Mouse (Mus musculus): ENCODE measurements around the gene Btg1. TPM values are rescaled to one million over a fixed set of nuclear protein-coding genes. Genes with fewer than 3 reads are reported as not detected.
A peak's percentile ranks its signal among the peaks of the same experiment; 100 is the strongest.

The Btg1 gene
- polyA plus RNA-seq, 1 experiment from 2014 or later = 49.5 TPM

- no peak for ATAC-seq (ENCODE audit: low FRiP score)
- Histone ChIP-seq H3K4me2 (no peak overlapping the region), H3K4me3 (replicated peaks) (no peak overlapping the region), H3K27ac (no peak overlapping the region), H3K9me3 (no peaks in the 10 kb centered on the region), H3K9ac (no peak overlapping the region), H3K27me3 (no peaks in the 10 kb centered on the region), H3K36me3 (replicated peaks) (no peaks in the 10 kb centered on the region), H3K4me1 (peaks cover 23% of the 10 kb centered on the region)
- 88% methylated on average over 6 of the region's 6 CpGs for WGBS
Observed at GRCm38 (mm10) chr10:96642751-96643150, 25.9 kb downstream of the Btg1 start.

- Histone ChIP-seq H3K4me3 (replicated peaks) (no peak overlapping the region), H3K27ac (peak overlapping the region; percentile 94), H3K9ac (no peak overlapping the region), H3K4me2 (no peak overlapping the region), H3K9me3 (no peaks in the 10 kb centered on the region), H3K36me3 (replicated peaks) (no peaks in the 10 kb centered on the region), H3K27me3 (no peaks in the 10 kb centered on the region), H3K4me1 (peaks cover 24% of the 10 kb centered on the region)
- WGBS = 73% methylated on average over 1 of the region's 1 CpGs
- no peak for ATAC-seq (ENCODE audit: low FRiP score)
Observed at GRCm38 (mm10) chr10:96645183-96645582, 28.4 kb downstream of the Btg1 start.

- H3K4me1 ChIP-seq = peaks cover 24% of the 10 kb centered on the region
- no peaks in the 10 kb centered on the region for H3K36me3 ChIP-seq (replicated peaks)
- H3K4me3 ChIP-seq (replicated peaks) = 0 out of 2 replicates have a peak overlapping the region, but pooled peaks have one; percentile 8
- peak; percentile 95 for ATAC-seq (ENCODE audit: low FRiP score)
- H3K27ac ChIP-seq = peak overlapping the region; percentile 94
- H3K27me3 ChIP-seq = no peaks in the 10 kb centered on the region
- H3K9ac ChIP-seq = no peak overlapping the region; the same call in 1 of the 2 replicates
- no peaks in the 10 kb centered on the region for H3K9me3 ChIP-seq
- WGBS = 9% methylated on average over 13 of the region's 13 CpGs
- peak overlapping the region; percentile 41 for H3K4me2 ChIP-seq
Observed at GRCm38 (mm10) chr10:96646024-96646866, 29.4 kb downstream of the Btg1 start.

GRCm38 (mm10) chr10:96646867-96647462, 30.2 kb downstream of the Btg1 start:
- no peak overlapping the region; the same call in 1 of the 2 replicates for H3K9ac ChIP-seq

GRCm38 (mm10) chr10:96648161-96648561, 31.4 kb downstream of the Btg1 start:
- H3K27ac ChIP-seq = no peak overlapping the region
- H3K27me3 ChIP-seq = no peaks in the 10 kb centered on the region
- WGBS = 69% methylated on average over 3 of the region's 3 CpGs
- H3K4me2 ChIP-seq = no peak overlapping the region
- no peaks in the 10 kb centered on the region for H3K9me3 ChIP-seq
- H3K4me3 ChIP-seq (replicated peaks) = no peak overlapping the region
- no peak overlapping the region for H3K9ac ChIP-seq
- H3K36me3 ChIP-seq (replicated peaks) = no peaks in the 10 kb centered on the region
- peaks cover 24% of the 10 kb centered on the region for H3K4me1 ChIP-seq
- no peak for ATAC-seq (ENCODE audit: low FRiP score)

More at GRCm38 (mm10) chr10:96646867-96647462, 30.2 kb downstream of the Btg1 start:
- H3K27ac ChIP-seq = peak overlapping the region; percentile 94
- no peaks in the 10 kb centered on the region for H3K36me3 ChIP-seq (replicated peaks)
- no peaks in the 10 kb centered on the region for H3K9me3 ChIP-seq
- H3K4me2 ChIP-seq = peak overlapping the region; percentile 41
- no peaks in the 10 kb centered on the region for H3K27me3 ChIP-seq
- peak; percentile 77 for ATAC-seq (ENCODE audit: low FRiP score)
- peaks cover 24% of the 10 kb centered on the region for H3K4me1 ChIP-seq
- 0 out of 2 replicates have a peak overlapping the region, but pooled peaks have one; percentile 8 for H3K4me3 ChIP-seq (replicated peaks)
- WGBS = 28% methylated on average over 5 of the region's 5 CpGs

- Histone ChIP-seq H3K36me3 (replicated peaks) (no peaks in the 10 kb centered on the region), H3K9ac (no peak overlapping the region), H3K27ac (no peak overlapping the region), H3K4me2 (no peak overlapping the region), H3K27me3 (no peaks in the 10 kb centered on the region), H3K4me1 (peaks cover 24% of the 10 kb centered on the region), H3K9me3 (no peaks in the 10 kb centered on the region), H3K4me3 (replicated peaks) (no peak overlapping the region)
- WGBS = 95% methylated on average over 3 of the region's 3 CpGs
- ATAC-seq (ENCODE audit: low FRiP score) = no peak
Observed at GRCm38 (mm10) chr10:96649524-96649923, 32.7 kb downstream of the Btg1 start.

- Histone ChIP-seq H3K27me3 (no peaks in the 10 kb centered on the region), H3K4me3 (replicated peaks) (no peak overlapping the region), H3K4me2 (no peak overlapping the region), H3K36me3 (replicated peaks) (no peaks in the 10 kb centered on the region), H3K27ac (no peak overlapping the region), H3K4me1 (peaks cover 7% of the 10 kb centered on the region), H3K9ac (no peak overlapping the region), H3K9me3 (no peaks in the 10 kb centered on the region)
- no peak for ATAC-seq (ENCODE audit: low FRiP score)
- WGBS = 72% methylated on average over 2 of the region's 2 CpGs
Observed at GRCm38 (mm10) chr10:96652372-96652771, 35.6 kb downstream of the Btg1 start.

- no peak for ATAC-seq (ENCODE audit: low FRiP score)
- peaks cover 2% of the 10 kb centered on the region; the same call in 1 of the 2 replicates for H3K4me1 ChIP-seq
- H3K4me3 ChIP-seq (replicated peaks) = no peak overlapping the region
- H3K27ac ChIP-seq = no peak overlapping the region
- WGBS = 89% methylated on average over 5 of the region's 5 CpGs
- no peaks in the 10 kb centered on the region for H3K36me3 ChIP-seq (replicated peaks)
- no peak overlapping the region for H3K4me2 ChIP-seq
- no peak overlapping the region for H3K9ac ChIP-seq
- H3K9me3 ChIP-seq = no peaks in the 10 kb centered on the region
- H3K27me3 ChIP-seq = no peaks in the 10 kb centered on the region
Observed at GRCm38 (mm10) chr10:96653030-96653429, 36.2 kb downstream of the Btg1 start.

GRCm38 (mm10) chr10:96654079-96654478, 37.3 kb downstream of the Btg1 start:
- no peak overlapping the region for H3K27ac ChIP-seq
- WGBS = 87% methylated on average over 5 of the region's 5 CpGs
- H3K36me3 ChIP-seq (replicated peaks) = no peaks in the 10 kb centered on the region
- no peaks in the 10 kb centered on the region for H3K27me3 ChIP-seq
- H3K4me3 ChIP-seq (replicated peaks) = no peak overlapping the region
- ATAC-seq (ENCODE audit: low FRiP score) = no peak
- no peak overlapping the region for H3K9ac ChIP-seq
- H3K4me2 ChIP-seq = no peak overlapping the region
- H3K4me1 ChIP-seq = peaks cover 8% of the 10 kb centered on the region
- H3K9me3 ChIP-seq = no peaks in the 10 kb centered on the region

- Histone ChIP-seq H3K27me3 (no peaks in the 10 kb centered on the region), H3K27ac (no peak overlapping the region), H3K4me2 (no peak overlapping the region), H3K9ac (no peak overlapping the region), H3K36me3 (replicated peaks) (no peaks in the 10 kb centered on the region), H3K9me3 (no peaks in the 10 kb centered on the region), H3K4me3 (replicated peaks) (no peak overlapping the region), H3K4me1 (peaks cover 13% of the 10 kb centered on the region)
- WGBS = 71% methylated on average over 7 of the region's 7 CpGs
- ATAC-seq (ENCODE audit: low FRiP score) = no peak
Observed at GRCm38 (mm10) chr10:96654576-96654975, 37.8 kb downstream of the Btg1 start.

GRCm38 (mm10) chr10:96655066-96655465, 38.3 kb downstream of the Btg1 start:
- H3K9ac ChIP-seq = no peak overlapping the region
- whole genome bisulfite sequencing = 43% methylated on average over 2 of the region's 2 CpGs

GRCm38 (mm10) chr10:96656176-96656575, 39.4 kb downstream of the Btg1 start:
- no peaks in the 10 kb centered on the region for H3K36me3 ChIP-seq (replicated peaks)
- no peaks in the 10 kb centered on the region for H3K27me3 ChIP-seq
- no peak overlapping the region for H3K4me2 ChIP-seq
- H3K4me3 ChIP-seq (replicated peaks) = no peak overlapping the region
- no peaks in the 10 kb centered on the region for H3K9me3 ChIP-seq
- no peak overlapping the region for H3K9ac ChIP-seq
- peaks cover 13% of the 10 kb centered on the region for H3K4me1 ChIP-seq
- WGBS = 90% methylated on average over 3 of the region's 3 CpGs
- no peak overlapping the region for H3K27ac ChIP-seq
- ATAC-seq (ENCODE audit: low FRiP score) = no peak

More at GRCm38 (mm10) chr10:96655066-96655465, 38.3 kb downstream of the Btg1 start:
- ATAC-seq (ENCODE audit: low FRiP score) = no peak
- Histone ChIP-seq H3K36me3 (replicated peaks) (no peaks in the 10 kb centered on the region), H3K9me3 (no peaks in the 10 kb centered on the region), H3K4me2 (no peak overlapping the region), H3K4me1 (peaks cover 13% of the 10 kb centered on the region), H3K27ac (no peak overlapping the region), H3K4me3 (replicated peaks) (no peak overlapping the region), H3K27me3 (no peaks in the 10 kb centered on the region)

All from forebrain, embryonic 12.5 days (tissue).